Mouse (Mus musculus): ENCODE results near the gene Acoxl. TPM values are rescaled to one million over a fixed set of nuclear protein-coding genes. Genes with fewer than 3 reads are reported as not detected.

Acoxl gene
- polyA plus RNA-seq, 1 experiment from 2014 or later: 0.14 TPM

GRCm38 (mm10) chr2:128102086-128102485, 263.4 kb downstream of the Acoxl start:
- H3K27me3 ChIP-seq (ENCODE audit: control insufficient read depth, insufficient read depth, low read length): no peaks in the 10 kb centered on the region
- DNase-seq (ENCODE audit: low spot score) (no peak), ATAC-seq (ENCODE audit: low FRiP score) (no peak)
- H3K4me1 ChIP-seq (replicated peaks; ENCODE audit: control insufficient read depth, insufficient read depth, low read length): no peaks in the 10 kb centered on the region
- no peak overlapping the region for H3K27ac ChIP-seq (ENCODE audit: low read depth, low read length)
- no peak overlapping the region for H3K9ac ChIP-seq (ENCODE audit: low read depth, low read length)
- WGBS: 92% methylated on average over 9 of the region's 9 CpGs
- H3K4me2 ChIP-seq (replicated peaks; ENCODE audit: low read depth, low read length): no peak overlapping the region
- H3K36me3 ChIP-seq (ENCODE audit: control insufficient read depth, insufficient read depth, low read length): no peaks in the 10 kb centered on the region
- H3K4me3 ChIP-seq (ENCODE audit: low read depth, low read length): no peak overlapping the region
- no peaks in the 10 kb centered on the region for H3K9me3 ChIP-seq (ENCODE audit: control insufficient read depth, low read length)

GRCm38 (mm10) chr2:128104815-128105214, 266.1 kb downstream of the Acoxl start:
- no peaks in the 10 kb centered on the region for H3K4me1 ChIP-seq (replicated peaks; ENCODE audit: control insufficient read depth, insufficient read depth, low read length)
- H3K4me3 ChIP-seq (ENCODE audit: low read depth, low read length): no peak overlapping the region
- H3K36me3 ChIP-seq (ENCODE audit: control insufficient read depth, insufficient read depth, low read length): no peaks in the 10 kb centered on the region
- WGBS: 79% methylated on average over 5 of the region's 5 CpGs
- no peaks in the 10 kb centered on the region for H3K27me3 ChIP-seq (ENCODE audit: control insufficient read depth, insufficient read depth, low read length)
- DNase-seq (ENCODE audit: low spot score): no peak
- no peak for ATAC-seq (ENCODE audit: low FRiP score)
- no peak overlapping the region for H3K27ac ChIP-seq (ENCODE audit: low read depth, low read length)
- H3K4me2 ChIP-seq (replicated peaks; ENCODE audit: low read depth, low read length): no peak overlapping the region
- no peak overlapping the region for H3K9ac ChIP-seq (ENCODE audit: low read depth, low read length)
- no peaks in the 10 kb centered on the region for H3K9me3 ChIP-seq (ENCODE audit: control insufficient read depth, low read length)

GRCm38 (mm10) chr2:128105651-128106050, 267.0 kb downstream of the Acoxl start:
- no peaks in the 10 kb centered on the region for H3K36me3 ChIP-seq (ENCODE audit: control insufficient read depth, insufficient read depth, low read length)
- no peak overlapping the region for H3K27ac ChIP-seq (ENCODE audit: low read depth, low read length)
- 85% methylated on average over 11 of the region's 11 CpGs for WGBS
- H3K4me2 ChIP-seq (replicated peaks; ENCODE audit: low read depth, low read length): no peak overlapping the region
- no peaks in the 10 kb centered on the region for H3K9me3 ChIP-seq (ENCODE audit: control insufficient read depth, low read length)
- H3K4me1 ChIP-seq (replicated peaks; ENCODE audit: control insufficient read depth, insufficient read depth, low read length): no peaks in the 10 kb centered on the region
- no peaks in the 10 kb centered on the region for H3K27me3 ChIP-seq (ENCODE audit: control insufficient read depth, insufficient read depth, low read length)
- no peak overlapping the region for H3K4me3 ChIP-seq (ENCODE audit: low read depth, low read length)
- H3K9ac ChIP-seq (ENCODE audit: low read depth, low read length): no peak overlapping the region
- no peak for ATAC-seq (ENCODE audit: low FRiP score)
- DNase-seq (ENCODE audit: low spot score): no peak

- WGBS: 80% methylated on average over 9 of the region's 9 CpGs
- no peak for ATAC-seq (ENCODE audit: low FRiP score)
Measured at GRCm38 (mm10) chr2:128111537-128111936, 272.9 kb downstream of the Acoxl start.

GRCm38 (mm10) chr2:128114621-128115020, 275.9 kb downstream of the Acoxl start:
- no peak overlapping the region for H3K27ac ChIP-seq (ENCODE audit: low read depth, low read length)
- no peak overlapping the region for H3K4me2 ChIP-seq (replicated peaks; ENCODE audit: low read depth, low read length)
- no peaks in the 10 kb centered on the region for H3K4me1 ChIP-seq (replicated peaks; ENCODE audit: control insufficient read depth, insufficient read depth, low read length)
- no peak for DNase-seq (ENCODE audit: low spot score)
- H3K36me3 ChIP-seq (ENCODE audit: control insufficient read depth, insufficient read depth, low read length): no peaks in the 10 kb centered on the region
- no peak overlapping the region for H3K4me3 ChIP-seq (ENCODE audit: low read depth, low read length)
- H3K9ac ChIP-seq (ENCODE audit: low read depth, low read length): no peak overlapping the region
- H3K9me3 ChIP-seq (ENCODE audit: control insufficient read depth, low read length): no peaks in the 10 kb centered on the region
- WGBS: 83% methylated on average over 3 of the region's 3 CpGs
- H3K27me3 ChIP-seq (ENCODE audit: control insufficient read depth, insufficient read depth, low read length): no peaks in the 10 kb centered on the region
- no peak for ATAC-seq (ENCODE audit: low FRiP score)

More at GRCm38 (mm10) chr2:128111537-128111936, 272.9 kb downstream of the Acoxl start:
- Histone ChIP-seq H3K4me1 (replicated peaks; ENCODE audit: control insufficient read depth, insufficient read depth, low read length) (no peaks in the 10 kb centered on the region), H3K36me3 (ENCODE audit: control insufficient read depth, insufficient read depth, low read length) (no peaks in the 10 kb centered on the region), H3K9ac (ENCODE audit: low read depth, low read length) (no peak overlapping the region), H3K27ac (ENCODE audit: low read depth, low read length) (no peak overlapping the region), H3K4me3 (ENCODE audit: low read depth, low read length) (no peak overlapping the region), H3K9me3 (ENCODE audit: control insufficient read depth, low read length) (no peaks in the 10 kb centered on the region), H3K4me2 (replicated peaks; ENCODE audit: low read depth, low read length) (no peak overlapping the region), H3K27me3 (ENCODE audit: control insufficient read depth, insufficient read depth, low read length) (no peaks in the 10 kb centered on the region)
- DNase-seq (ENCODE audit: low spot score): no peak

- Histone ChIP-seq H3K4me3 (ENCODE audit: low read depth, low read length) (no peak overlapping the region), H3K4me1 (replicated peaks; ENCODE audit: control insufficient read depth, insufficient read depth, low read length) (no peaks in the 10 kb centered on the region), H3K9ac (ENCODE audit: low read depth, low read length) (no peak overlapping the region), H3K27me3 (ENCODE audit: control insufficient read depth, insufficient read depth, low read length) (no peaks in the 10 kb centered on the region), H3K9me3 (ENCODE audit: control insufficient read depth, low read length) (no peaks in the 10 kb centered on the region), H3K4me2 (replicated peaks; ENCODE audit: low read depth, low read length) (no peak overlapping the region), H3K36me3 (ENCODE audit: control insufficient read depth, insufficient read depth, low read length) (no peaks in the 10 kb centered on the region), H3K27ac (ENCODE audit: low read depth, low read length) (no peak overlapping the region)
- ATAC-seq (ENCODE audit: low FRiP score) (no peak), DNase-seq (ENCODE audit: low spot score) (peak; percentile 10)
- 17% methylated on average over 4 of the region's 4 CpGs for WGBS
Measured at GRCm38 (mm10) chr2:128115579-128115978, 276.9 kb downstream of the Acoxl start.

GRCm38 (mm10) chr2:128117605-128118004, 278.9 kb downstream of the Acoxl start:
- no peaks in the 10 kb centered on the region for H3K9me3 ChIP-seq (ENCODE audit: control insufficient read depth, low read length)
- no peak overlapping the region for H3K4me3 ChIP-seq (ENCODE audit: low read depth, low read length)
- ATAC-seq (ENCODE audit: low FRiP score) (no peak), DNase-seq (ENCODE audit: low spot score) (no peak)
- H3K27me3 ChIP-seq (ENCODE audit: control insufficient read depth, insufficient read depth, low read length): peaks cover 6% of the 10 kb centered on the region
- H3K9ac ChIP-seq (ENCODE audit: low read depth, low read length): no peak overlapping the region
- H3K27ac ChIP-seq (ENCODE audit: low read depth, low read length): no peak overlapping the region
- 84% methylated on average over 7 of the region's 7 CpGs for WGBS
- no peak overlapping the region for H3K4me2 ChIP-seq (replicated peaks; ENCODE audit: low read depth, low read length)
- H3K4me1 ChIP-seq (replicated peaks; ENCODE audit: control insufficient read depth, insufficient read depth, low read length): no peaks in the 10 kb centered on the region; the same call in 1 of the 2 replicates
- H3K36me3 ChIP-seq (ENCODE audit: control insufficient read depth, insufficient read depth, low read length): no peaks in the 10 kb centered on the region

GRCm38 (mm10) chr2:128118971-128119370, 280.3 kb downstream of the Acoxl start:
- Histone ChIP-seq H3K9ac (ENCODE audit: low read depth, low read length) (no peak overlapping the region), H3K4me2 (replicated peaks; ENCODE audit: low read depth, low read length) (no peak overlapping the region), H3K27ac (ENCODE audit: low read depth, low read length) (no peak overlapping the region), H3K9me3 (ENCODE audit: control insufficient read depth, low read length) (no peaks in the 10 kb centered on the region), H3K27me3 (ENCODE audit: control insufficient read depth, insufficient read depth, low read length) (peaks cover 20% of the 10 kb centered on the region), H3K4me3 (ENCODE audit: low read depth, low read length) (no peak overlapping the region), H3K4me1 (replicated peaks; ENCODE audit: control insufficient read depth, insufficient read depth, low read length) (peaks cover 10% of the 10 kb centered on the region), H3K36me3 (ENCODE audit: control insufficient read depth, insufficient read depth, low read length) (no peaks in the 10 kb centered on the region)
- ATAC-seq (ENCODE audit: low FRiP score) (no peak), DNase-seq (ENCODE audit: low spot score) (no peak)
- WGBS: 89% methylated on average over 9 of the region's 9 CpGs

- Histone ChIP-seq H3K36me3 (ENCODE audit: control insufficient read depth, insufficient read depth, low read length) (no peaks in the 10 kb centered on the region), H3K9ac (ENCODE audit: low read depth, low read length) (no peak overlapping the region), H3K9me3 (ENCODE audit: control insufficient read depth, low read length) (no peaks in the 10 kb centered on the region), H3K27me3 (ENCODE audit: control insufficient read depth, insufficient read depth, low read length) (peaks cover 29% of the 10 kb centered on the region), H3K4me2 (replicated peaks; ENCODE audit: low read depth, low read length) (peak overlapping the region; percentile 100; the same call in 1 of the 2 replicates), H3K4me3 (ENCODE audit: low read depth, low read length) (peak overlapping the region; percentile 74), H3K27ac (ENCODE audit: low read depth, low read length) (no peak overlapping the region), H3K4me1 (replicated peaks; ENCODE audit: control insufficient read depth, insufficient read depth, low read length) (peaks cover 15% of the 10 kb centered on the region)
- peak; percentile 73 for DNase-seq (ENCODE audit: low spot score)
- WGBS: 1% methylated on average over 9 of the region's 9 CpGs
- no peak for ATAC-seq (ENCODE audit: low FRiP score)
Measured at GRCm38 (mm10) chr2:128122491-128122890, 283.8 kb downstream of the Acoxl start.

Measured in hindbrain, embryonic 11.5 days (tissue).